Comparison of ENCODE assay signal across 16 mouse cellular contexts in the genomic region with DNA sequence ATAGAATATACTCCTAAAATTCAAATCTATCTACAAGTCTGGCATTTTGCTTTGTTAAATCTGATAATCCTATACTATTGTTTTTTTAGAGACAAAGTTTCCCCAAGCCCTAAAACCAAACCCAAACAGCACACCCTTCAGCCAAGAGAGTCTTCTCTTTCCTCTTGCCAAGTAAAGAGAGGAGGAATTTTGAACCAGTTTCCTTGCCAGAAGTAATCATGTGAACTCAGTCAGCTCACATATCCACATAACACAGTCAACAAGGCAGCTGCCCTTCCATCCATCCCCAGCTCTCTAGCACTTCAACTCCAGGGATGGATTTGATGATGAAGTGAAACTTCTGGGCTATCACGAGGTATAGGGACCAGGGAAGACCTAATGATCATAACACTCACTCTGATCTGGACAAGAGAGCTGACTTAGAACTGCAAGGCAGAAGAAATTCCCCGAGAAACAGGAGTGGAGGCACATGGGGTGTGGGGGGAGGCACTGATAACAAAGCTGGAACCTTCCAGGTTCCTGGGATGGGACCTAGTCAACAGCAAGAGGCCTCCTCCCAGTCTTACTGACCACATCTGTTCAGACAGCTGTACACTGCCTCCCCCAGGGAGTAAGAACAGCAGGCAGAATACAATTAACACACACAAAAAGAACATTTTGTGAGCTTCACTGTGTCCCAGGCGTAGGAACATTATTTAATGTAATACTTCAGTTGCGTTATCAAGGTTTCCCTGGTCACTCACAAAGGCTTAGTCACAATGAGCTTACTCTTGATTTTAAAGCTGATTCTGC. TPM values are rescaled to one million over a fixed set of nuclear protein-coding genes. Genes with fewer than 3 reads are reported as not detected.
DNase-seq lines count a peak whose midpoint lies in the region; ATAC-seq lines count a peak whose summit lies in the region.
"Had no signal": no experiment of that assay in that cellular context is flagged by ENCODE, and none has a peak within 500 bp of the region (broad histone marks: within the 10 kb centered on the region; RNA-seq: fewer than 3 reads in every experiment).

No protein-coding gene starts in this region.

- peak; percentile 39 for ATAC-seq in lung, embryonic 16.5 days (ENCODE audit: low read depth)
- ATAC-seq in midbrain, embryonic 16.5 days, result no peak
- ATAC-seq in kidney, embryonic 15.5 days (replicated peaks; ENCODE audit: low FRiP score), result no peak
- ATAC-seq: liver, embryonic 12.5 days had no signal

- no peaks in the 10 kb centered on the region for H3K36me3 ChIP-seq in lung, embryonic 16.5 days (ENCODE audit: control insufficient read depth, insufficient read depth, low read length)
- H3K36me3 ChIP-seq in midbrain, embryonic 16.5 days (ENCODE audit: control insufficient read depth, insufficient read depth, low read length), result no peaks in the 10 kb centered on the region
- no peaks in the 10 kb centered on the region for H3K36me3 ChIP-seq in kidney, embryonic 15.5 days
- H3K36me3 ChIP-seq: hindbrain, embryonic 15.5 days; liver, embryonic 12.5 days had no signal

- no peak overlapping the region for H3K27ac ChIP-seq in lung, embryonic 16.5 days (ENCODE audit: low read length)
- H3K27ac ChIP-seq in brown adipose tissue, adult 24 weeks (replicated peaks; ENCODE audit: low read depth, low read length), result peak overlapping the region; percentile 52
- no peak overlapping the region for H3K27ac ChIP-seq in midbrain, embryonic 16.5 days (ENCODE audit: low read length)
- no peak overlapping the region for H3K27ac ChIP-seq in kidney, embryonic 15.5 days
- H3K27ac ChIP-seq: hindbrain, embryonic 15.5 days; liver, embryonic 12.5 days had no signal

- DNase-seq in lung, postnatal 4 days, result no peak
- peak; percentile 71 for DNase-seq in heart, adult 8-10 months (ENCODE audit: low spot score)
- peak; percentile 17 for DNase-seq in lung, postnatal 25 days (ENCODE audit: low spot score)
- no peak for DNase-seq in cerebellum, adult 11 months
- DNase-seq: adrenal gland, postnatal 36 days; cerebellum, adult 18-20 months had no signal

- no peak overlapping the region for H3K9ac ChIP-seq in lung, embryonic 16.5 days (ENCODE audit: low read length)
- H3K9ac ChIP-seq in midbrain, embryonic 16.5 days (ENCODE audit: low read depth, low read length), result no peak overlapping the region
- H3K9ac ChIP-seq in kidney, embryonic 15.5 days, result no peak overlapping the region
- H3K9ac ChIP-seq: hindbrain, embryonic 15.5 days; liver, embryonic 12.5 days had no signal

- H3K27me3 ChIP-seq in lung, embryonic 16.5 days (ENCODE audit: control insufficient read depth, insufficient read depth, low read depth, low read length), result no peaks in the 10 kb centered on the region; the same call in 1 of the 2 replicates
- H3K27me3 ChIP-seq in midbrain, embryonic 16.5 days (ENCODE audit: control insufficient read depth, insufficient read depth, low read depth, low read length), result no peaks in the 10 kb centered on the region
- no peaks in the 10 kb centered on the region for H3K27me3 ChIP-seq in kidney, embryonic 15.5 days
- H3K27me3 ChIP-seq: CH12.LX; hindbrain, embryonic 15.5 days; liver, embryonic 12.5 days; megakaryocyte, embryonic 14.5 days had no signal

- no peaks in the 10 kb centered on the region for H3K9me3 ChIP-seq in lung, embryonic 16.5 days (ENCODE audit: control insufficient read depth, low read length)
- H3K9me3 ChIP-seq in midbrain, embryonic 16.5 days (replicated peaks; ENCODE audit: control insufficient read depth, low read length, poor library complexity, severe bottlenecking), result no peaks in the 10 kb centered on the region
- H3K9me3 ChIP-seq in kidney, embryonic 15.5 days (replicated peaks), result no peaks in the 10 kb centered on the region
- H3K9me3 ChIP-seq: hindbrain, embryonic 15.5 days; liver, embryonic 12.5 days had no signal

- 67% methylated on average over 4 of the region's 4 CpGs for WGBS in lung, embryonic 16.5 days
- 70% methylated on average over 4 of the region's 4 CpGs for WGBS in midbrain, embryonic 16.5 days
- 80% methylated on average over 4 of the region's 4 CpGs for WGBS in kidney, embryonic 15.5 days

- H3K4me2 ChIP-seq in lung, embryonic 16.5 days (ENCODE audit: low read depth, low read length), result no peak overlapping the region
- no peak overlapping the region for H3K4me2 ChIP-seq in midbrain, embryonic 16.5 days (ENCODE audit: low read length)
- H3K4me2 ChIP-seq in kidney, embryonic 15.5 days, result no peak overlapping the region
- H3K4me2 ChIP-seq: hindbrain, embryonic 15.5 days; liver, embryonic 12.5 days had no signal

- H3K4me3 ChIP-seq in lung, embryonic 16.5 days (ENCODE audit: low read length), result no peak overlapping the region
- no peak overlapping the region for H3K4me3 ChIP-seq in brown adipose tissue, adult 24 weeks (ENCODE audit: insufficient read depth, low read depth, low read length)
- no peak overlapping the region for H3K4me3 ChIP-seq in midbrain, embryonic 16.5 days (ENCODE audit: low read depth, low read length)
- H3K4me3 ChIP-seq in kidney, embryonic 15.5 days (replicated peaks), result no peak overlapping the region
- H3K4me3 ChIP-seq: hindbrain, embryonic 15.5 days; liver, embryonic 12.5 days; megakaryocyte, embryonic 14.5 days had no signal

- H3K4me1 ChIP-seq in lung, embryonic 16.5 days (replicated peaks; ENCODE audit: control insufficient read depth, insufficient read depth, low read length), result 0 out of 2 replicates have a peak, but pooled peaks cover 2% of the 10 kb centered on the region
- H3K4me1 ChIP-seq in brown adipose tissue, adult 24 weeks (ENCODE audit: control insufficient read depth, insufficient read depth, insufficient read length, low read length), result no peaks in the 10 kb centered on the region
- H3K4me1 ChIP-seq in midbrain, embryonic 16.5 days (ENCODE audit: control insufficient read depth, insufficient read depth, low read length), result no peaks in the 10 kb centered on the region
- H3K4me1 ChIP-seq in kidney, embryonic 15.5 days, result peaks cover 4% of the 10 kb centered on the region; the same call in 1 of the 2 replicates
- H3K4me1 ChIP-seq: hindbrain, embryonic 15.5 days; liver, embryonic 12.5 days had no signal

RNA-seq across cellular contexts. Expression of a gene that starts 13.9 kb away (rescaled TPM):
- 0.04 and 0.08 TPM in 2 replicates for polyA plus RNA-seq in lung, embryonic 16.5 days (2015; fragmentation: Nextera tagmentation; extraction: Ambion mirVana)
- polyA plus RNA-seq in brown adipose tissue, adult 24 weeks (2012; ENCODE audit: insufficient read depth, insufficient read length, missing spikeins), result not detected in 2 replicates
- total RNA-seq in heart, adult 8-10 months (2022), result 1 to 10 TPM; 5.8 to 7.2 (median 6.2) TPM
- polyA plus RNA-seq in midbrain, embryonic 16.5 days (2015; fragmentation: Nextera tagmentation; extraction: Ambion mirVana), result 0.09 TPM in 1 of 2 replicates, not detected in the other
- 0.21 and 0.37 TPM in 2 replicates for polyA plus RNA-seq in kidney, embryonic 15.5 days (2015; fragmentation: Nextera tagmentation; extraction: Ambion mirVana)
- total RNA-seq: CH12.LX; layer of hippocampus, postnatal 25 days had no signal
- polyA plus RNA-seq: forebrain, embryonic 11.5 days; liver, embryonic 12.5 days had no signal

Comparison
In these comparisons a context has a peak if more than half of its experiments do, and no peak if none do; other contexts are left out.
1. DNase-seq: peak in heart, adult 8-10 months (single experiment) and lung, postnatal 25 days (single experiment); none in lung, postnatal 4 days (0 of 2) and cerebellum, adult 11 months (single experiment).